Mouse (Mus musculus) C2C12 (cell line): ENCODE results near the gene Slc26a10.

Source experiments
- CTCF ChIP-seq: IDR thresholded peaks from one replicate; pipeline ENCODE4 v1.5.1; 2011; ENCODE audit not compliant: control insufficient read depth, insufficient read depth, insufficient read length
- MAX ChIP-seq: IDR thresholded peaks from one replicate; pipeline ENCODE4 v1.6.1; 2011; ENCODE audit warnings: mild to moderate bottlenecking, control low read depth
- MYOG ChIP-seq: IDR thresholded peaks from one replicate; pipeline ENCODE4 v1.6.1; 2011; ENCODE audit not compliant: control insufficient read depth, insufficient read length; ENCODE audit errors: extremely low read depth

DNA sequence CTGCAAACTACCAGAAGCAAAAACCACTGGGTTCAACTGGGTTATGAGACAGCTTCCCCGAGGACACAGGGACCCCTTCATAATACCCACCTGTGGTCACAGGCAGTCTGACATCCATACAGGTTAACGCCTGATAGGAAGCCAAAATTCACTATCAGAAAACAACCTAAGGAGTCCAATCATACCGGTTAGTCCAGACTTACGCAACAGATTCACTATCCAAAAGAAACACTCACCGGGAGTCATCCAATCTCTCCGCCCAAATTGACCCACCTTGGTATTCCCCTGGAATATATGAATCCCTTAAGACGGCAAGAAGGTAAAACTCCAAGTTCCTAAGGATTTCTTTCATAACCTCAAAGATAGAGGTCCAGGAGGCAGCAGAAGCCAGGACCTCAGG lies 35.9 kb downstream of the Slc26a10 start:
- TF ChIP-seq MYOG, result no peak
- no peak for TF ChIP-seq CTCF
- TF ChIP-seq MAX, result no peak
